Mouse (Mus musculus) spleen, adult 10 weeks (tissue): Measurements from ENCODE around the gene Snx5. TPM values are rescaled to one million over a fixed set of nuclear protein-coding genes. Genes with fewer than 3 reads are reported as not detected.

Source experiments
- polyA plus RNA-seq: library from polyadenylated mRNA; stranded (reverse); fragments of 350-450 nt; fragmentation: Illumina TruSeq; extraction: RNeasy Lipid Tissue Mini Kit (QIAGEN cat#74804); gene quantifications from one replicate; pipeline ENCODE4 v1.2.3, GENCODE M21; 2015; ENCODE audit warnings: low replicate concordance; ENCODE audit not compliant: insufficient read depth

The Snx5 gene
- 610 TPM for polyA plus RNA-seq

GRCm38 (mm10) chr2:144270507-144271420 lies at the start of gene Snx5, which contains the start of gene Mgme1:
TSS of gene Snx5 (minus strand) at chr2:144270906.
TSS of gene Mgme1 (plus strand) at chr2:144270663.

Other genes with a start within 250 kb of the Snx5 start
- not detected for gene Banf2, start 237.8 kb downstream of the Snx5 start, polyA plus RNA-seq
- gene Mgme1, start 243 bp downstream of the Snx5 start, polyA plus RNA-seq = 9.4 TPM
- gene Ovol2, start 61.2 kb upstream of the Snx5 start, polyA plus RNA-seq = not detected
- gene Kat14, start 98.1 kb upstream of the Snx5 start, polyA plus RNA-seq = 21.7 TPM
- 5.3 TPM for gene Pet117, start 98.1 kb upstream of the Snx5 start, polyA plus RNA-seq